Mouse (Mus musculus) CD8-positive naive resting alpha-beta T cell, adult 2 months (primary cell): ENCODE results near the gene Mfsd6.
"Not testable (repeated sequence)": the region's sequence is repeated elsewhere in the genome, so short reads cannot be mapped to it uniquely, and the experiment has no call there.

Experiments
- DNase-seq, 2 experiments: peaks; one replicate each; pipeline ENCODE4 v3.0.0; 2022; ENCODE audit warnings: low read depth in 2 of 2, low spot score in 2 of 2

Gene Mfsd6

GRCm38 (mm10) chr1:52714021-52714420, 13.2 kb downstream of the Mfsd6 start:
- no peak for DNase-seq

- DNase-seq: no peak
These were observed 18.5 kb downstream of the Mfsd6 start for GRCm38 (mm10) chr1:52708745-52709144.

- no peak for DNase-seq
These were observed 20.2 kb downstream of the Mfsd6 start for GRCm38 (mm10) chr1:52707030-52707429.

GRCm38 (mm10) chr1:52702738-52703491, 24.3 kb downstream of the Mfsd6 start:
- DNase-seq: no peak

- no peak for DNase-seq
These were observed 25.3 kb downstream of the Mfsd6 start for GRCm38 (mm10) chr1:52701941-52702340.

GRCm38 (mm10) chr1:52694456-52694855, 32.8 kb downstream of the Mfsd6 start:
- not testable (repeated sequence) for DNase-seq

- no peak for DNase-seq
These were observed 39.6 kb downstream of the Mfsd6 start for GRCm38 (mm10) chr1:52687636-52688035.

GRCm38 (mm10) chr1:52683550-52683949, 43.7 kb downstream of the Mfsd6 start:
- no peak for DNase-seq

GRCm38 (mm10) chr1:52676621-52677020, 50.6 kb downstream of the Mfsd6 start:
- no peak for DNase-seq

GRCm38 (mm10) chr1:52675561-52676551, 51.4 kb downstream of the Mfsd6 start:
- DNase-seq: no peak

GRCm38 (mm10) chr1:52669931-52670330, 57.3 kb downstream of the Mfsd6 start:
- no peak for DNase-seq

- no peak for DNase-seq
These were observed 58.4 kb downstream of the Mfsd6 start for GRCm38 (mm10) chr1:52668743-52669323.

- no peak for DNase-seq
These were observed 64.0 kb downstream of the Mfsd6 start for GRCm38 (mm10) chr1:52663228-52663627.

GRCm38 (mm10) chr1:52660765-52661164, 66.5 kb downstream of the Mfsd6 start:
- DNase-seq: no peak

GRCm38 (mm10) chr1:52660278-52660677, 67.0 kb downstream of the Mfsd6 start:
- DNase-seq: no peak

GRCm38 (mm10) chr1:52658160-52658559, 69.1 kb downstream of the Mfsd6 start:
- no peak for DNase-seq

- DNase-seq: peak; percentile 11 to 36
These were observed 72.1 kb downstream of the Mfsd6 start for GRCm38 (mm10) chr1:52655153-52655552.

- peak; percentile 29 to 60 for DNase-seq
These were observed 73.9 kb downstream of the Mfsd6 start for GRCm38 (mm10) chr1:52653366-52653765.

- no peak for DNase-seq
These were observed 74.5 kb downstream of the Mfsd6 start for GRCm38 (mm10) chr1:52652601-52653253.

GRCm38 (mm10) chr1:52650066-52650465, 77.2 kb downstream of the Mfsd6 start:
- peak; percentile 34 to 56 for DNase-seq
